Mouse (Mus musculus) embryonic facial prominence, embryonic 15.5 days (tissue): ENCODE results near the gene Arhgap15. TPM values are rescaled to one million over a fixed set of nuclear protein-coding genes. Genes with fewer than 3 reads are reported as not detected.

ENCODE experiments used
- ATAC-seq: fragments of 200-750 bp; cut with Nextera tagmentation; 2 replicates; pipeline ENCODE4 v1.8.0; 2017; ENCODE audit warnings: low read depth, moderate TSS enrichment; ENCODE audit not compliant: insufficient number of reproducible peaks, low FRiP score, low TSS enrichment
- H3K27ac ChIP-seq: fragments of 300-500 bp; sonication (generic); replicated peaks from 2 replicates; pipeline ENCODE4 v1.5.1; 2015; ENCODE audit warnings: mild to moderate bottlenecking, inconsistent platforms
- H3K27me3 ChIP-seq: fragments of 300-500 bp; sonication (generic); 2 replicates; pipeline ENCODE4 v1.6.1; 2015; ENCODE audit warnings: inconsistent platforms
- H3K36me3 ChIP-seq: fragments of 300-500 bp; sonication (generic); 2 replicates; pipeline ENCODE4 v1.6.1; 2015; ENCODE audit warnings: mild to moderate bottlenecking, inconsistent platforms
- H3K4me1 ChIP-seq: fragments of 300-500 bp; sonication (generic); 2 replicates; pipeline ENCODE4 v1.6.1; 2015; ENCODE audit warnings: inconsistent platforms
- H3K4me2 ChIP-seq: fragments of 300-500 bp; sonication (generic); replicated peaks from 2 replicates; pipeline ENCODE4 v1.6.1; 2015; ENCODE audit warnings: mild to moderate bottlenecking, inconsistent platforms
- H3K4me3 ChIP-seq: fragments of 300-500 bp; sonication (generic); replicated peaks from 2 replicates; pipeline ENCODE4 v1.5.1; 2015; ENCODE audit warnings: mild to moderate bottlenecking, inconsistent platforms
- H3K9ac ChIP-seq: fragments of 300-500 bp; sonication (generic); 2 replicates; pipeline ENCODE4 v1.6.1; 2015; ENCODE audit warnings: inconsistent platforms
- H3K9me3 ChIP-seq: fragments of 300-500 bp; sonication (generic); replicated peaks from 2 replicates; pipeline ENCODE4 v1.6.1; 2016; ENCODE audit warnings: inconsistent platforms
- WGBS: fragments of 180-500 bp; shearing (Covaris S2); methylation state at CpG from one replicate; pipeline ENCODE4 v1.1.7; 2015; 5-methylcytosine and 5-hydroxymethylcytosine counted together
- polyA plus RNA-seq: library from polyadenylated mRNA; unstranded; fragments of >200 nt; fragmentation: Nextera tagmentation; extraction: Ambion mirVana; gene quantifications from 2 replicates; pipeline ENCODE4 v1.2.1, GENCODE M21; 2015

Gene Arhgap15
- polyA plus RNA-seq, 1 experiment from 2014 or later = 2.2 TPM

- no peaks in the 10 kb centered on the region for H3K4me1 ChIP-seq
- H3K36me3 ChIP-seq = no peaks in the 10 kb centered on the region
- H3K4me2 ChIP-seq = no peak overlapping the region
- no peak overlapping the region for H3K4me3 ChIP-seq
- H3K27ac ChIP-seq = no peak overlapping the region
- WGBS = 76% methylated on average over 9 of the region's 9 CpGs
- H3K27me3 ChIP-seq = no peaks in the 10 kb centered on the region
- no peak for ATAC-seq
- no peaks in the 10 kb centered on the region for H3K9me3 ChIP-seq
- H3K9ac ChIP-seq = no peak overlapping the region
Measured at GRCm38 (mm10) chr2:43739190-43739818, 9.3 kb upstream of the Arhgap15 start.

- H3K4me1 ChIP-seq = no peaks in the 10 kb centered on the region
- H3K4me3 ChIP-seq = no peak overlapping the region
- ATAC-seq = no peak
- H3K27ac ChIP-seq = no peak overlapping the region
- H3K36me3 ChIP-seq = no peaks in the 10 kb centered on the region
- no peak overlapping the region for H3K4me2 ChIP-seq
- 72% methylated on average over 3 of the region's 3 CpGs for WGBS
- H3K9ac ChIP-seq = no peak overlapping the region
- no peaks in the 10 kb centered on the region for H3K27me3 ChIP-seq
- no peaks in the 10 kb centered on the region for H3K9me3 ChIP-seq
Measured at GRCm38 (mm10) chr2:43749321-43749720, 697 bp downstream of the Arhgap15 start.

GRCm38 (mm10) chr2:43755899-43756298, 7.3 kb downstream of the Arhgap15 start:
- Histone ChIP-seq H3K4me3 (no peak overlapping the region), H3K4me1 (no peaks in the 10 kb centered on the region), H3K9ac (no peak overlapping the region), H3K36me3 (no peaks in the 10 kb centered on the region), H3K4me2 (no peak overlapping the region), H3K27ac (no peak overlapping the region), H3K27me3 (no peaks in the 10 kb centered on the region), H3K9me3 (no peaks in the 10 kb centered on the region)
- WGBS = 89% methylated on average over 3 of the region's 3 CpGs
- no peak for ATAC-seq

GRCm38 (mm10) chr2:43756626-43757025, 8.0 kb downstream of the Arhgap15 start:
- no peaks in the 10 kb centered on the region for H3K36me3 ChIP-seq
- no peak for ATAC-seq
- H3K27ac ChIP-seq = no peak overlapping the region
- H3K4me3 ChIP-seq = no peak overlapping the region
- WGBS = 68% methylated on average over 2 of the region's 2 CpGs
- H3K4me2 ChIP-seq = no peak overlapping the region
- no peaks in the 10 kb centered on the region for H3K9me3 ChIP-seq
- no peak overlapping the region for H3K9ac ChIP-seq
- no peaks in the 10 kb centered on the region for H3K27me3 ChIP-seq
- no peaks in the 10 kb centered on the region for H3K4me1 ChIP-seq

GRCm38 (mm10) chr2:43761735-43762134, 13.1 kb downstream of the Arhgap15 start:
- Histone ChIP-seq H3K27ac (no peak overlapping the region), H3K36me3 (no peaks in the 10 kb centered on the region), H3K4me2 (no peak overlapping the region), H3K4me1 (no peaks in the 10 kb centered on the region), H3K9me3 (no peaks in the 10 kb centered on the region), H3K4me3 (no peak overlapping the region), H3K27me3 (no peaks in the 10 kb centered on the region), H3K9ac (no peak overlapping the region)
- no peak for ATAC-seq
- 79% methylated on average over 3 of the region's 3 CpGs for WGBS

DNA sequence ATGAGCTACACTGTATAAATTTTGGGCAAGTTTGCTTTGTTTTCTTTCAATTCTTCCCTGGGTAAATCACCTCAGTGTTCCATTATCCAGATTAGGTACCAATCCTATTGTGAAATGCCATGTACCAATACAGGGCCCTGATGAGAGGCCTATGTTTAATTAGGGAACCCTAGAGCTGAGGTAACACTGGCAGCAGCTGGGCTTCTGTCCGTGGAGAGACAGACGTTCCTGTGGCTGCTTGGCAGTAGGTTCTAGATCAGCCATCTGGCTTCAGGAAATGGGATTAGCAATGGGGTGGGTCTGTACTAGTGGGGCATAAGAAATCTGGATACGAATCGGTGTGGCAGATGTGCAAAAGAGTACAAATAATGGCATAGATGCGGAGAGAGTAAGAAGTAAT, 14.7 kb downstream of the Arhgap15 start:
- no peak for ATAC-seq
- H3K9me3 ChIP-seq = no peaks in the 10 kb centered on the region
- 70% methylated on average over 5 of the region's 5 CpGs for WGBS

DNA sequence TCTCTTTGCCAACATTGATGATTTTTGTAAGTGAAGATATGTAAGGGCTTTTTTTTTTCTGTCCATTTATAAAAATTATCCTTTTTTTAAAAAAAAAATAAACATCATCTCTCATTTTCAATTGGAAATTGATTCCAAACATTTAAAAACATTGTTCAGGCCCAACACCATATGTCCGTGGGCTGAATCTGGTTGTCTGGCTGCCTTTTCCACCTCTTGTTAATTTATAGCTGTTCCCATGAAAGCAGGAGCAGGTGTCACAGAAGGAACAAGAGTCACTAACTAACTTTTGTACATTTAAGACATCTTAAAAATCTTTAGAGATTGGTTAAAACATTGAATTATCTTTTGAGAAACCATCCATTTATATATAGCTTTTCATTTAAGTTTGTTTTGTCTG, 15.8 kb downstream of the Arhgap15 start:
- WGBS = 57% methylated on average over 1 of the region's 1 CpGs

More for the DNA sequence above, 14.7 kb downstream of the Arhgap15 start:
- Histone ChIP-seq H3K4me3 (no peak overlapping the region), H3K9ac (no peak overlapping the region), H3K4me2 (no peak overlapping the region), H3K27me3 (no peaks in the 10 kb centered on the region), H3K4me1 (no peaks in the 10 kb centered on the region), H3K36me3 (no peaks in the 10 kb centered on the region), H3K27ac (no peak overlapping the region)

GRCm38 (mm10) chr2:43766200-43766599, 17.6 kb downstream of the Arhgap15 start:
- WGBS = 80% methylated on average over 3 of the region's 3 CpGs
- Histone ChIP-seq H3K4me2 (no peak overlapping the region), H3K4me1 (no peaks in the 10 kb centered on the region), H3K4me3 (no peak overlapping the region), H3K36me3 (no peaks in the 10 kb centered on the region), H3K9me3 (no peaks in the 10 kb centered on the region), H3K27ac (no peak overlapping the region), H3K9ac (no peak overlapping the region), H3K27me3 (no peaks in the 10 kb centered on the region)
- no peak for ATAC-seq

More for the DNA sequence above, 15.8 kb downstream of the Arhgap15 start:
- ATAC-seq = no peak
- Histone ChIP-seq H3K27ac (no peak overlapping the region), H3K27me3 (no peaks in the 10 kb centered on the region), H3K9me3 (no peaks in the 10 kb centered on the region), H3K4me3 (no peak overlapping the region), H3K4me1 (no peaks in the 10 kb centered on the region), H3K9ac (no peak overlapping the region), H3K36me3 (no peaks in the 10 kb centered on the region), H3K4me2 (no peak overlapping the region)

GRCm38 (mm10) chr2:43769850-43770570, 21.4 kb downstream of the Arhgap15 start:
- Histone ChIP-seq H3K27ac (no peak overlapping the region), H3K9me3 (no peaks in the 10 kb centered on the region), H3K4me1 (no peaks in the 10 kb centered on the region), H3K9ac (no peak overlapping the region), H3K36me3 (no peaks in the 10 kb centered on the region), H3K4me3 (no peak overlapping the region), H3K4me2 (no peak overlapping the region), H3K27me3 (no peaks in the 10 kb centered on the region)
- WGBS = 95% methylated on average over 2 of the region's 2 CpGs
- no peak for ATAC-seq

DNA sequence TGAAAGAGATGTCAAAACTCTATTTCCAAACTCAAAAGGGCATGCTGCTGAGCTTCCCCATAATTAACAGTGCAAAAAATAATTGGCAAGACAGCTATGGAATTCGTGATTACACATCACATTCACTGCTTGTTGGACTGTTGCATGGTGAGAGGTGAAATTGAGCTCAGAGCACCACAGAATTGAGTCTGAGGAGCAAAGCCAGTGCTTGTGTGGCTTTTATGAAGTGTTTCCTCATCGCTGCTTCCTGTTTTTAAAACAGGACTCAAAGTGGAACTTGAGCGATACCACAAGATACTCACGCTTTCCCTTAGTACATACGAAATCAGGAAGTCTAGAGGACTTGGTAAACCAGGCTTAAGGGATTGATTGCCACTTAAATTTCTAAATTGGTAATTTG, 24.0 kb downstream of the Arhgap15 start:
- H3K9me3 ChIP-seq = no peaks in the 10 kb centered on the region
- no peak overlapping the region for H3K4me2 ChIP-seq
- no peak overlapping the region for H3K9ac ChIP-seq
- no peak overlapping the region for H3K27ac ChIP-seq
- no peak for ATAC-seq
- WGBS = 83% methylated on average over 5 of the region's 5 CpGs
- H3K4me3 ChIP-seq = no peak overlapping the region
- no peaks in the 10 kb centered on the region for H3K27me3 ChIP-seq
- H3K4me1 ChIP-seq = no peaks in the 10 kb centered on the region
- no peaks in the 10 kb centered on the region for H3K36me3 ChIP-seq

- WGBS = 77% methylated on average over 3 of the region's 3 CpGs
- ATAC-seq = no peak
- H3K9me3 ChIP-seq = no peaks in the 10 kb centered on the region
Measured at GRCm38 (mm10) chr2:43782157-43782556, 33.5 kb downstream of the Arhgap15 start.

More at GRCm38 (mm10) chr2:43782157-43782556, 33.5 kb downstream of the Arhgap15 start:
- Histone ChIP-seq H3K27me3 (no peaks in the 10 kb centered on the region; the same call in 1 of the 2 replicates), H3K9ac (no peak overlapping the region), H3K4me1 (no peaks in the 10 kb centered on the region), H3K36me3 (no peaks in the 10 kb centered on the region), H3K4me3 (no peak overlapping the region), H3K27ac (no peak overlapping the region), H3K4me2 (no peak overlapping the region)
